Mouse (Mus musculus) thymus, adult 2 months (tissue): ENCODE data around the gene Tbx5.

Experiments used
- CTCF ChIP-seq: fragments of 200-500 bp; IDR thresholded peaks from 2 replicates; pipeline ENCODE4 v1.5.1; 2012; ENCODE audit warnings: mild to moderate bottlenecking, control low read depth, low read length, moderate library complexity, borderline replicate concordance; ENCODE audit not compliant: control insufficient read depth, poor library complexity, insufficient read depth; ENCODE audit errors: extremely low read depth
- POLR2A ChIP-seq: fragments of 200-500 bp; IDR thresholded peaks from 2 replicates; pipeline ENCODE4 v1.6.1; 2012; ENCODE audit warnings: mild to moderate bottlenecking, low read length, control low read depth, moderate library complexity; ENCODE audit not compliant: control insufficient read depth, poor library complexity, insufficient read depth; ENCODE audit errors: extremely low read depth

GRCm38 (mm10) chr5:119885595-119885994, 53.1 kb downstream of the Tbx5 start:
- no peak for TF ChIP-seq CTCF
- no peak for TF ChIP-seq POLR2A
